Mouse (Mus musculus) lung, postnatal 0 days (tissue): Measurements from ENCODE around the gene Rfx1.

Source experiments
- CTCF ChIP-seq: IDR thresholded peaks from 2 replicates; pipeline ENCODE4 v1.5.1; 2016; ENCODE audit warnings: antibody characterized with exemption, mild to moderate bottlenecking
- EP300 ChIP-seq: IDR thresholded peaks from 2 replicates; pipeline ENCODE4 v1.6.1; 2016; ENCODE audit warnings: antibody characterized with exemption, mild to moderate bottlenecking, control low read depth

- TF ChIP-seq CTCF (0 out of 2 replicates have a peak, but pooled peaks have one; percentile 6), EP300 (no peak)
Measured at GRCm38 (mm10) chr8:84059226-84059625, 7.4 kb upstream of the Rfx1 start.
